Mouse (Mus musculus) brain, embryonic 14.5 days (tissue): ENCODE results near the gene S100a13.
A peak's percentile ranks its signal among the peaks of the same experiment; 100 is the strongest.

ENCODE experiments used
- CTCF ChIP-seq: fragments of 200-500 bp; IDR thresholded peaks from 2 replicates; pipeline ENCODE4 v1.5.1; 2012; ENCODE audit warnings: inconsistent platforms, mild to moderate bottlenecking, moderate library complexity, borderline replicate concordance; ENCODE audit not compliant: insufficient read depth, insufficient read length; ENCODE audit errors: extremely low read depth
- POLR2A ChIP-seq: fragments of 200-500 bp; IDR thresholded peaks from 2 replicates; pipeline ENCODE4 v1.6.1; 2012; ENCODE audit warnings: mild to moderate bottlenecking, inconsistent platforms, borderline replicate concordance; ENCODE audit not compliant: poor library complexity, insufficient read depth, insufficient read length, severe bottlenecking; ENCODE audit errors: extremely low read depth

GRCm38 (mm10) chr3:90475831-90476611, 38.2 kb upstream of the S100a13 start, which contains the start of gene Ilf2:
- TF ChIP-seq CTCF (peak; percentile 35; the same call in 1 of the 2 replicates), POLR2A (peak; percentile 72; the same call in 1 of the 2 replicates)
